Mouse (Mus musculus): ENCODE results near the gene Olfr285.

Olfr285 gene

GRCm38 (mm10) chr15:98317177-98317724, at the start of gene Olfr285:
TSS of gene Olfr285 (minus strand) at chr15:98317353.
- no peak for DNase-seq

- no peak for DNase-seq
Measured at GRCm38 (mm10) chr15:98340887-98341286, 23.7 kb upstream of the Olfr285 start, which contains the start of gene Olfr284. TSS of gene Olfr284 (minus strand) at chr15:98340987.

GRCm38 (mm10) chr15:98315703-98316102, 1.4 kb downstream of the Olfr285 start:
- no peak for DNase-seq

DNA sequence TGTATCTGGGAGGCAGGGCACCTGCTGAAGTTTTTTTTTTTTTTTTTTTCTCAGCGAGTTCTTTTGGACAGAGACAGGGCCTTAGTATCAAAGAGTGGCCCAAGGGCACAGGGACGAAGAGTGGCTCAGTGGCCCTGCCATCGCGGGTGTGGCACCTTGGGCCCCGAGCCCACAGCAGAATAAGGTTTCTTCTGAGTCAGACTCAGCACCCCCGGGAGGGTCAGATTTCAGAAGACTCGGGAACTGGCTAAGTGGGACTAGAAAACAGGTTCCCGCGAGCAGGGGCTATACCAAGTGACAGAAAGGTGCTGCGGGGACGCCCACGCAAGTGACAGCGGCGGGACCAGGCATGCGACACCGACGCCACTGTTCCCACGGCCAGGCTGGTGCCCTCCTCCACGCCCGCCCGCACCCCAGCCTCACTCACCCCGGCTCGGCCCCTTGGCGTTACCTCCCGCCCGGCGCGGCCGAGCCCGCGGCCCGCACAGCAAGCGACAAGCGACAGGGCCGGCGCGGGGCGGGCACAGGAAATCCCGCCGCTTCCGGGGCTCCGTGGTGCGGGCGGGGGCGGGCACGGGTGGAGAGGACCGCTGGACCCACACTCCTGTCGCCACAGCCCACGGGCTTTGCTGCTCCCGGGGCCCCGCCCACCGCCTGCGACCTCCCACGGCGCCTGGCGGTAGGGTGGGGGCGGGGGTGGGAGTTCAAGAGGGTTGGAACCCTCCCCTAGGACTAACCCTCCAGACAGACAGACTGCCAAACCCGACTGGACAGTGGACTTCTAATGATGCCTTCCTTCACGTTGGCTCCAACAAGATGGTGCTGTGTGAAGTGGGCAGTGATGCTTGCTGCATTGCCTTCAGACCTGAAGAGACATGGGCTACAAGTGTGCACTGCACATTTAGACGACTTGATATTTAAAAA, 21.3 kb downstream of the Olfr285 start, which contains the start of gene Zfp641:
Gene Zfp641, minus strand, starts transcription at position 534 of the 924 bp plus-strand sequence.
- peak; percentile 54 for DNase-seq

- no peak for DNase-seq
Measured at GRCm38 (mm10) chr15:98293651-98294050, 23.5 kb downstream of the Olfr285 start.

GRCm38 (mm10) chr15:98288566-98288965, 28.6 kb downstream of the Olfr285 start:
- peak; percentile 29 for DNase-seq

GRCm38 (mm10) chr15:98286418-98286817, 30.7 kb downstream of the Olfr285 start:
- no peak for DNase-seq
